Mouse (Mus musculus) hindbrain, postnatal 0 days (tissue): ENCODE results near the gene 4930451I11Rik. TPM values are rescaled to one million over a fixed set of nuclear protein-coding genes. Genes with fewer than 3 reads are reported as not detected.

Experiments used
- ATAC-seq: fragments of 200-750 bp; cut with Nextera tagmentation; 2 replicates; pipeline ENCODE4 v1.8.0; 2017; ENCODE audit warnings: mild to moderate bottlenecking, moderate TSS enrichment, moderate library complexity
- DNase-seq: peaks from one replicate; pipeline ENCODE4 v3.0.0-alpha.2; 2015; ENCODE audit warnings: low spot score
- H3K27ac ChIP-seq: fragments of 300-500 bp; sonication (generic); 2 replicates; pipeline ENCODE4 v1.5.1; 2014; ENCODE audit warnings: mild to moderate bottlenecking
- H3K27me3 ChIP-seq: fragments of 300-500 bp; sonication (generic); 2 replicates; pipeline ENCODE4 v1.6.1; 2014; ENCODE audit warnings: low read length, mixed read lengths; ENCODE audit not compliant: insufficient read depth
- H3K36me3 ChIP-seq: fragments of 300-500 bp; sonication (generic); 2 replicates; pipeline ENCODE4 v1.6.1; 2014; ENCODE audit warnings: low read length, mixed read lengths; ENCODE audit not compliant: insufficient read depth
- H3K4me1 ChIP-seq: fragments of 300-500 bp; sonication (generic); 2 replicates; pipeline ENCODE4 v1.6.1; 2014; ENCODE audit warnings: antibody characterized with exemption, low read length, mixed read lengths; ENCODE audit not compliant: insufficient read depth
- H3K4me2 ChIP-seq: fragments of 300-500 bp; sonication (generic); 2 replicates; pipeline ENCODE4 v1.6.1; 2014; ENCODE audit warnings: low read depth, mild to moderate bottlenecking, low read length, moderate library complexity, mixed read lengths
- H3K4me3 ChIP-seq: fragments of 300-500 bp; sonication (generic); 2 replicates; pipeline ENCODE4 v1.5.1; 2014; ENCODE audit warnings: low read length
- H3K9ac ChIP-seq: fragments of 300-500 bp; sonication (generic); replicated peaks from 2 replicates; pipeline ENCODE4 v1.6.1; 2014; ENCODE audit warnings: mild to moderate bottlenecking, low read length, moderate library complexity, mixed read lengths
- H3K9me3 ChIP-seq: fragments of 300-500 bp; sonication (generic); 2 replicates; pipeline ENCODE4 v1.6.1; 2016; ENCODE audit warnings: low read length, mixed read lengths
- CTCF ChIP-seq: IDR thresholded peaks from 2 replicates; pipeline ENCODE4 v1.5.1; 2016; ENCODE audit warnings: antibody characterized with exemption, control low read depth, low read depth
- WGBS: fragments of 180-500 bp; shearing (Covaris S2); extraction: QIAGEN DNeasy Blood & Tissue Kit; methylation state at CpG from one replicate; pipeline ENCODE4 v1.1.7; 2014; 5-methylcytosine and 5-hydroxymethylcytosine counted together
- polyA plus RNA-seq: library from polyadenylated mRNA; unstranded; fragments of >200 nt; fragmentation: Nextera tagmentation; extraction: Ambion mirVana; gene quantifications from 2 replicates; pipeline ENCODE4 v1.2.1, GENCODE M21; 2015
- total RNA-seq: library from RNA; depleted of rRNA; stranded (reverse); fragments of >200 nt; gene quantifications from 2 replicates; pipeline ENCODE4 v1.2.3, GENCODE M21; 2014

4930451I11Rik gene
- total and polyA plus RNA-seq, 2 experiments from 2014 or later: 0.54 TPM; not detected in 1

GRCm38 (mm10) chr7:126822741-126823140 lies 8.7 kb downstream of the 4930451I11Rik start:
- DNase-seq: no peak
- peak overlapping the region; percentile 77 for H3K9ac ChIP-seq
- no peaks in the 10 kb centered on the region for H3K27me3 ChIP-seq
- 13% methylated on average over 9 of the region's 9 CpGs for WGBS
- TF ChIP-seq CTCF: no peak
- peak; percentile 22 for ATAC-seq
- peak overlapping the region; percentile 55 for H3K4me2 ChIP-seq
- peak overlapping the region; percentile 86 for H3K27ac ChIP-seq
- peak overlapping the region; percentile 57 for H3K4me3 ChIP-seq
- peaks cover 23% of the 10 kb centered on the region for H3K4me1 ChIP-seq
- H3K36me3 ChIP-seq: peaks cover 5% of the 10 kb centered on the region; the same call in 1 of the 2 replicates
- no peaks in the 10 kb centered on the region for H3K9me3 ChIP-seq

GRCm38 (mm10) chr7:126821835-126822511 lies 9.5 kb downstream of the 4930451I11Rik start:
- ATAC-seq: 0 out of 2 replicates have a peak, but pooled peaks have one; percentile 18
- peaks cover 23% of the 10 kb centered on the region for H3K4me1 ChIP-seq
- TF ChIP-seq CTCF: peak; percentile 98
- peak overlapping the region; percentile 77; the same call in 1 of the 2 replicates for H3K9ac ChIP-seq
- H3K27ac ChIP-seq: peak overlapping the region; percentile 86; the same call in 1 of the 2 replicates
- H3K27me3 ChIP-seq: no peaks in the 10 kb centered on the region
- H3K36me3 ChIP-seq: no peaks in the 10 kb centered on the region
- peak overlapping the region; percentile 57; the same call in 1 of the 2 replicates for H3K4me3 ChIP-seq
- peak overlapping the region; percentile 55 for H3K4me2 ChIP-seq
- WGBS: 25% methylated on average over 7 of the region's 7 CpGs
- DNase-seq: peak; percentile 88
- no peaks in the 10 kb centered on the region for H3K9me3 ChIP-seq

GRCm38 (mm10) chr7:126818818-126819217 lies 12.6 kb downstream of the 4930451I11Rik start:
- no peaks in the 10 kb centered on the region for H3K9me3 ChIP-seq
- H3K27me3 ChIP-seq: no peaks in the 10 kb centered on the region
- no peaks in the 10 kb centered on the region for H3K36me3 ChIP-seq
- 32% methylated on average over 1 of the region's 1 CpGs for WGBS
- no peak overlapping the region for H3K4me3 ChIP-seq
- ATAC-seq (no peak), DNase-seq (no peak)
- H3K4me2 ChIP-seq: no peak overlapping the region
- H3K9ac ChIP-seq: no peak overlapping the region
- 0 out of 2 replicates have a peak, but pooled peaks have one; percentile 23 for TF ChIP-seq CTCF
- no peak overlapping the region for H3K27ac ChIP-seq
- H3K4me1 ChIP-seq: peaks cover 11% of the 10 kb centered on the region

- Histone ChIP-seq H3K4me2 (no peak overlapping the region), H3K4me1 (peaks cover 14% of the 10 kb centered on the region), H3K36me3 (no peaks in the 10 kb centered on the region), H3K4me3 (no peak overlapping the region), H3K27ac (no peak overlapping the region), H3K27me3 (no peaks in the 10 kb centered on the region), H3K9me3 (no peaks in the 10 kb centered on the region), H3K9ac (no peak overlapping the region)
- 89% methylated on average over 7 of the region's 7 CpGs for WGBS
- TF ChIP-seq CTCF: no peak
- ATAC-seq (no peak), DNase-seq (no peak)
These were observed 13.8 kb downstream of the 4930451I11Rik start for GRCm38 (mm10) chr7:126817595-126817994.

- TF ChIP-seq CTCF: no peak
- Histone ChIP-seq H3K9me3 (no peaks in the 10 kb centered on the region), H3K9ac (no peak overlapping the region), H3K4me3 (no peak overlapping the region), H3K4me1 (peaks cover 7% of the 10 kb centered on the region; the same call in 1 of the 2 replicates), H3K27me3 (no peaks in the 10 kb centered on the region), H3K36me3 (no peaks in the 10 kb centered on the region), H3K4me2 (no peak overlapping the region), H3K27ac (no peak overlapping the region)
- DNase-seq (no peak), ATAC-seq (no peak)
- WGBS: 73% methylated on average over 8 of the region's 8 CpGs
These were observed 14.9 kb downstream of the 4930451I11Rik start for GRCm38 (mm10) chr7:126816494-126816893.

GRCm38 (mm10) chr7:126815726-126816222 lies 15.7 kb downstream of the 4930451I11Rik start:
- H3K36me3 ChIP-seq: no peaks in the 10 kb centered on the region
- no peak overlapping the region for H3K9ac ChIP-seq
- WGBS: 37% methylated on average over 8 of the region's 8 CpGs
- no peaks in the 10 kb centered on the region for H3K27me3 ChIP-seq
- ATAC-seq (no peak), DNase-seq (no peak)
- H3K4me1 ChIP-seq: peaks cover 7% of the 10 kb centered on the region; the same call in 1 of the 2 replicates
- H3K27ac ChIP-seq: no peak overlapping the region
- no peaks in the 10 kb centered on the region for H3K9me3 ChIP-seq
- no peak for TF ChIP-seq CTCF
- H3K4me3 ChIP-seq: no peak overlapping the region
- H3K4me2 ChIP-seq: no peak overlapping the region
